Mouse (Mus musculus) midbrain, embryonic 11.5 days (tissue): Measurements from ENCODE around the gene Stat4. TPM values are rescaled to one million over a fixed set of nuclear protein-coding genes. Genes with fewer than 3 reads are reported as not detected.

Experiments used
- ATAC-seq: fragments of 200-750 bp; cut with Nextera tagmentation; 2 replicates; pipeline ENCODE4 v1.8.0; 2017; ENCODE audit warnings: moderate TSS enrichment, moderate library complexity; ENCODE audit not compliant: low FRiP score
- DNase-seq: peaks from one replicate; pipeline ENCODE4 v3.0.0; 2015; ENCODE audit warnings: low spot score; ENCODE audit errors: missing footprints
- H3K27ac ChIP-seq: fragments of 300-500 bp; sonication (generic); 2 replicates; pipeline ENCODE4 v1.5.1; 2014; ENCODE audit warnings: low read depth, low read length
- H3K27me3 ChIP-seq: fragments of 300-500 bp; sonication (generic); 2 replicates; pipeline ENCODE4 v1.6.1; 2014; ENCODE audit warnings: mild to moderate bottlenecking, low read length, moderate library complexity, mixed read lengths; ENCODE audit not compliant: control insufficient read depth, insufficient read depth
- H3K36me3 ChIP-seq: fragments of 300-500 bp; sonication (generic); 2 replicates; pipeline ENCODE4 v1.6.1; 2014; ENCODE audit warnings: mild to moderate bottlenecking, low read length, moderate library complexity, mixed read lengths; ENCODE audit not compliant: control insufficient read depth, insufficient read depth
- H3K4me1 ChIP-seq: fragments of 300-500 bp; sonication (generic); 2 replicates; pipeline ENCODE4 v1.6.1; 2014; ENCODE audit warnings: low read length; ENCODE audit not compliant: control insufficient read depth, insufficient read depth
- H3K4me2 ChIP-seq: fragments of 300-500 bp; sonication (generic); 2 replicates; pipeline ENCODE4 v1.6.1; 2014; ENCODE audit warnings: mild to moderate bottlenecking, moderate library complexity
- H3K4me3 ChIP-seq: fragments of 300-500 bp; sonication (generic); 2 replicates; pipeline ENCODE4 v1.5.1; 2014; ENCODE audit warnings: low read depth, low read length
- H3K9ac ChIP-seq: fragments of 300-500 bp; sonication (generic); 2 replicates; pipeline ENCODE4 v1.6.1; 2014; ENCODE audit warnings: low read length
- H3K9me3 ChIP-seq: fragments of 300-500 bp; sonication (generic); 2 replicates; pipeline ENCODE4 v1.6.1; 2016; ENCODE audit warnings: low read length; ENCODE audit not compliant: control insufficient read depth
- WGBS: fragments of 180-500 bp; shearing (Covaris S2); extraction: QIAGEN DNeasy Blood & Tissue Kit; methylation state at CpG from one replicate; pipeline ENCODE4 v1.1.7; 2014; 5-methylcytosine and 5-hydroxymethylcytosine counted together
- polyA plus RNA-seq: library from polyadenylated mRNA; unstranded; fragments of >200 nt; fragmentation: Nextera tagmentation; extraction: Ambion mirVana; gene quantifications from 2 replicates; pipeline ENCODE4 v1.2.1, GENCODE M21; 2014

Gene Stat4
- polyA plus RNA-seq, 1 experiment from 2014 or later: 2.5 TPM

DNA sequence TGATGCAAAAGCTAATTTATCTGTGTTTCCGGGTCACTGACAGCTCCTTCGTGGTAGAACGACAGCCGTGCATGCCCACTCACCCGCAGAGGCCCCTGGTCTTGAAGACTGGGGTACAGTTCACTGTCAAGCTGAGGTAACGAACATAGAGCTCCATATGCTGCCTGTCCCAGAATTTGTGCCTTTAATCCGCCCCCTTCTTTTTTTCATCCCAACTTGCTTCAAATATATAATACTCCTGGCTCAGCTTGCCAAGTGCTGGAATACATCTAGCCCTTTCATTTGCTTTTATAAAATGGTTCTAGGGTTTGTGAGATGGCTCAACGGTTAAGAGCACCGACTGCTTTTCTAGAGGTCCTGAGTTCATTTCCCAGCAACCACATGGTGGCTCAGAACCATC lies 153.6 kb downstream of the Stat4 start:
- DNase-seq (no peak), ATAC-seq (no peak)
- H3K9me3 ChIP-seq: no peaks in the 10 kb centered on the region
- H3K27me3 ChIP-seq: no peaks in the 10 kb centered on the region
- no peak overlapping the region for H3K9ac ChIP-seq
- WGBS: 90% methylated on average over 9 of the region's 9 CpGs
- 0 out of 2 replicates have a peak, but pooled peaks cover 2% of the 10 kb centered on the region for H3K4me1 ChIP-seq
- no peak overlapping the region for H3K4me3 ChIP-seq
- no peak overlapping the region for H3K4me2 ChIP-seq
- no peak overlapping the region for H3K27ac ChIP-seq
- H3K36me3 ChIP-seq: no peaks in the 10 kb centered on the region

DNA sequence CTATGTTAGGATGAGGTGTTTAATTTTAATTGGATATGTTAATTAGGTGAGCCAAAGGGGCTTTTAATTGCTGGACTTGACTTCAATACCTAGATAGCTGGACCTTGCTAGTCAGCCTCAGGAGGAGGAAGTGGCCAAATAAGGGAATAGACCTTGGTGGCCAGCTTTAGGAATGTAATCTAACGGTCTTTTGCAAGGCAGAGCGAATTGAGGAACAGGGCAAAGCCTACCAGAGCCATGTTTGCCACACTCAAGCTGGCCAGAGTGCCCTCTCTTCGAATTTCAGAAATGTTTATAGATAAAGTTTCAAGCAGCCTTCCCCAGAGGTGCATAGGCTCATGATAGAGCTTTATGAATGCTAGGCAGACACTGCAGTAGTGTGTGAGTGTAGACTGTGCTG lies 154.5 kb downstream of the Stat4 start:
- 74% methylated on average over 3 of the region's 3 CpGs for WGBS
- Histone ChIP-seq H3K9me3 (no peaks in the 10 kb centered on the region), H3K9ac (no peak overlapping the region), H3K27me3 (no peaks in the 10 kb centered on the region), H3K36me3 (no peaks in the 10 kb centered on the region), H3K4me1 (0 out of 2 replicates have a peak, but pooled peaks cover 2% of the 10 kb centered on the region), H3K27ac (no peak overlapping the region), H3K4me2 (no peak overlapping the region), H3K4me3 (no peak overlapping the region)
- no peak for ATAC-seq
- no peak for DNase-seq

DNA sequence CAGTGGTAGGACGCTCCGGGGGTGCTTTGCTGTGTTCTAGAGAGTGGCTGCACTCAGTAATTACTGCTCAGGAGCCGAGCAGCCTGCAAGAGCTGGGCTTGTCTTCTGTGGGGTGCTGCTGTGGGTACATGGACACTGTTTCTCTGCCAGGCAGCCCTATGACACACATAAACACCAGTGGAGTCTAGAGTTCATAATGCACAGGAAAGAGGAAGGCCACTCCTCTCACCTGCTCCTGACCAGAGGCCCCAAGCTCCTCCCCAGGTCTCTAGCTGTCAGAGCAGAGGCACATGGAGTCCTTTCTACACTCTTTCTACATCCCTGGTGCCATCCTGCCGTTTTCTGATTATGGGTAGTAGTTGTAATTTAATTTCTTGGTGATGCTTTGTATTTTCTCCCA lies 155.2 kb downstream of the Stat4 start:
- Histone ChIP-seq H3K4me2 (no peak overlapping the region), H3K27ac (no peak overlapping the region), H3K4me3 (no peak overlapping the region), H3K27me3 (no peaks in the 10 kb centered on the region), H3K9me3 (no peaks in the 10 kb centered on the region), H3K4me1 (0 out of 2 replicates have a peak, but pooled peaks cover 5% of the 10 kb centered on the region), H3K36me3 (no peaks in the 10 kb centered on the region), H3K9ac (no peak overlapping the region)
- DNase-seq: no peak
- ATAC-seq: no peak
- 86% methylated on average over 4 of the region's 4 CpGs for WGBS

DNA sequence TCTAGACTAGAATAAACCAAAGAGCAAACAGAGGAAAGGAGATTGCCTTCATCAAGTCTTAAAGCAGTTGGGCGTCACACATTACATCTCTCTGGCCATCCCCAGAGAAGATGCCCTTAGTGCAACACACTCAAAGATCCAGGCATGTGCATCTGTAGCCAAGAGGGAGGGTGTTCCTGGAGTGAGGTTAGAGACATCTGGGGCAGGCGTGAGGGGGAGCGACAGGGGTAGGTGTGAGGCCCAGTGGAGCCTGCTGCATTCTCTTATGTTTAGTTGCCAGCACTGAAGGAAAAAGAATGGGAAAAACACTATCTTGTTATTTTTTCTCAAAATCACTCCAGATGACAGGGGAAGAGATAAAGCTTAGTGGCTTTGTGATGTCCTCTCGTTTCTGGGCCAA lies 156.2 kb downstream of the Stat4 start:
- no peak for ATAC-seq
- H3K4me1 ChIP-seq: 0 out of 2 replicates have a peak, but pooled peaks cover 4% of the 10 kb centered on the region
- 84% methylated on average over 4 of the region's 4 CpGs for WGBS

DNA sequence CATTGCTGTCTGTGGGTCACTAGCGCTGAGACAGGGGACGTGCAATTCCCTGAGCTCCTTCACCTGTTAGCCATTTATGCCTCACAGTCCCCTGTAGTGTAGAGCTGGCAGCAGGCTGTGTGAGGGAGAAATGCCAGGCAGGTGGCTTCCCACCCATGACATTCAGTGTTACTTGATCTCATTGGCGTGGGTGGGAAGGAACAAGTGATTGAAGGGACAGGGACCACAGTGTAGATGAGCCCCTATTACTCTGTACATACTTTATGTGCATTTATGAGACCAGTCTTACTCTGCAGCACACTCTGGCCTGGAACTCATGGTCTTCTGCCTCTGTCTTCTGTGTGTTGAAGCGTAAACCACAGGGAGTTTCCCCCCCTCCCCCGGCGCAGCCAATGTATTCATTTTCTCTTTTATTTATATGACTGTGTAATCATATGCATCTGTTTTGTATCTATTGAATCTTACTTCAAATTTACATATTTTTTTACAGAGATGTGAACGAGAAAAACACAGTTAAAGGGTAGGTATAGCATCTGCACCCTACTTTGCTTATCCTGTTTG lies 156.7 kb downstream of the Stat4 start:
- no peaks in the 10 kb centered on the region for H3K36me3 ChIP-seq

More for the DNA sequence above, 156.2 kb downstream of the Stat4 start:
- DNase-seq: peak; percentile 54
- Histone ChIP-seq H3K9ac (no peak overlapping the region), H3K36me3 (no peaks in the 10 kb centered on the region), H3K4me2 (no peak overlapping the region), H3K9me3 (no peaks in the 10 kb centered on the region), H3K27me3 (no peaks in the 10 kb centered on the region), H3K27ac (no peak overlapping the region), H3K4me3 (no peak overlapping the region)

DNA sequence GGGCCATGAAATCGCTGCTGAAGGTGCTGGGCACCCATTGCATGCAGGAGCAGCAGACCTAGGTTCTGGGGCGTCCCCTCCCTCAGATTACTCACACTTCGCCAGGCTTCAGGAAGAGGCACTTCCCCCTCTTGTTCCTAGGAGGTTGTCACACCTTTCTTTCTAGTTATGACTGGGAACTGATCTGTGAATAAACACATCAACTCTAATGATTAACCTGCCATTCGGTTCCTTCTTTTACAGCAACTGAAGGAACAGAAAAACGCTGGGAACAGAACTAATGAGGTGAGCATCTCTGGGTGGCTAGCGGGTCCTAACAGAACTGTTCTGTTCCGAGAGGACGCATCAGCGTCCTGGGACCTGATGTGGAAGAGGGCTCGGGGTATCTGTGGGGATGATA lies 158.0 kb downstream of the Stat4 start:
- no peaks in the 10 kb centered on the region for H3K27me3 ChIP-seq

More for the DNA sequence above, 156.7 kb downstream of the Stat4 start:
- H3K4me2 ChIP-seq: no peak overlapping the region
- H3K4me1 ChIP-seq: 0 out of 2 replicates have a peak, but pooled peaks cover 3% of the 10 kb centered on the region
- no peak overlapping the region for H3K9ac ChIP-seq
- H3K27me3 ChIP-seq: no peaks in the 10 kb centered on the region
- no peaks in the 10 kb centered on the region for H3K9me3 ChIP-seq
- ATAC-seq: no peak
- DNase-seq: no peak
- no peak overlapping the region for H3K4me3 ChIP-seq
- H3K27ac ChIP-seq: no peak overlapping the region
- WGBS: 90% methylated on average over 7 of the region's 7 CpGs

DNA sequence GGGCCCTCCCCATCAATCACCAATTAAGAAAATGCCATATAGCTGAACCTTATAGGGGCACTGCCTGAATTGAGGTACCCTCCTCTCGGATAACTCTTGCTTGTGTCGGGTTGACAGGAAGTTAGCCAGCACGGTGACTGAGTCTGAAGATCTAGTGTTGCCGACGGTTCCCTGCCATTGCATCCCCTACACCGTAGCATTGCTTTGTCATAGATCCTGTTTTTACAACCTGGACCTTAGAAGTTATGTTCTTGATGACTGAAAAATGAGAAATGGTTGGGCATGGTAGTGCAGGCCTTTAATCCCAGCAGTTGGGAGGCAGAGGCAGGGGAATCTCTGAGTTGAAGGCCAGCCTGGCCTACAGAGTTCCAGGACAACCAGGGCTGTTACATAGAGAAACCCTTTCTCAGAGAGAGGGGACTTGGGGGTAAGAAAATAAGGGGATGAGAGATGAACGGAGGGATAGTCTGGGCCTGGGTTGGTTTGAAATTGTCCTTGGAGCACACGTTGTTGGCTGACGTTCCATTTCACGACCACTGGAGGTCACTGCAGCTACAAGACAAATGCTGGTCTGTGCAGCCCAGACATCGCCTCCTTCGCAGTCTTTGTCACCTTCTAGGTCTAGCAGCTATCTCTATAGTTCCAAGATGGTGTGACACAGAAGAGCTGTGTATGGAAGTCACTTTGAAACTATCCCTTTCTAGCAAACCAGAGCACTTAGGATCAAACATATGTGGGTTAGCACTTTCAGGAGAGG lies 159.4 kb downstream of the Stat4 start:
- H3K27ac ChIP-seq: no peak overlapping the region
- WGBS: 55% methylated on average over 12 of the region's 12 CpGs
- DNase-seq (peak; percentile 89), ATAC-seq (peak; percentile 75)
- no peaks in the 10 kb centered on the region for H3K36me3 ChIP-seq
- H3K4me2 ChIP-seq: no peak overlapping the region
- H3K4me3 ChIP-seq: no peak overlapping the region
- no peaks in the 10 kb centered on the region for H3K27me3 ChIP-seq
- no peak overlapping the region for H3K9ac ChIP-seq
- H3K4me1 ChIP-seq: peaks cover 15% of the 10 kb centered on the region
- no peaks in the 10 kb centered on the region for H3K9me3 ChIP-seq

More for the DNA sequence above, 158.0 kb downstream of the Stat4 start:
- 92% methylated on average over 10 of the region's 10 CpGs for WGBS
- ATAC-seq (no peak), DNase-seq (peak; percentile 66)
- Histone ChIP-seq H3K9me3 (no peaks in the 10 kb centered on the region), H3K36me3 (no peaks in the 10 kb centered on the region), H3K9ac (no peak overlapping the region), H3K4me2 (no peak overlapping the region), H3K4me1 (peaks cover 8% of the 10 kb centered on the region), H3K4me3 (no peak overlapping the region), H3K27ac (no peak overlapping the region)

DNA sequence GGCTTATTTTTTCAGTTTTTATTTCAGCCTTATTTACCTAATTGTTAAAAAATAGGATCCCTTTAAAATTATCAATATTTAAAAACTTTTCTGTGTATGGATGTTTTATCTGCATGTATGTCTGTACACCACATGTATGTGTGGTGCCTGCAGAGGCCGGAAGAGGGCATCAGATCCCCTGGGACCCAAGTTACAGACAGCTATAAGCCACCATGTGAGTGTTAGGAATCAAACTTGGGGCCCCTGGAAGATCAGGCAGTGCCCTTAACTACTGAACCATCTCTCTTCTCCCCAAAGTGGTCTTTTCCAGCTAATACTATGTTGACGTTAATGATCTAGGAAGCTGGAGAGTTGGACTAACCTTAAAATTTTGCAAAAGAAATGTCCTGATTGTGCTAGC lies 160.5 kb downstream of the Stat4 start:
- no peak overlapping the region for H3K27ac ChIP-seq
- no peak overlapping the region for H3K4me2 ChIP-seq
- H3K9me3 ChIP-seq: no peaks in the 10 kb centered on the region
- ATAC-seq (no peak), DNase-seq (no peak)
- no peak overlapping the region for H3K9ac ChIP-seq
- no peaks in the 10 kb centered on the region for H3K27me3 ChIP-seq
- WGBS: 87% methylated on average over 2 of the region's 2 CpGs
- no peaks in the 10 kb centered on the region for H3K36me3 ChIP-seq
- H3K4me1 ChIP-seq: peaks cover 15% of the 10 kb centered on the region
- H3K4me3 ChIP-seq: no peak overlapping the region

DNA sequence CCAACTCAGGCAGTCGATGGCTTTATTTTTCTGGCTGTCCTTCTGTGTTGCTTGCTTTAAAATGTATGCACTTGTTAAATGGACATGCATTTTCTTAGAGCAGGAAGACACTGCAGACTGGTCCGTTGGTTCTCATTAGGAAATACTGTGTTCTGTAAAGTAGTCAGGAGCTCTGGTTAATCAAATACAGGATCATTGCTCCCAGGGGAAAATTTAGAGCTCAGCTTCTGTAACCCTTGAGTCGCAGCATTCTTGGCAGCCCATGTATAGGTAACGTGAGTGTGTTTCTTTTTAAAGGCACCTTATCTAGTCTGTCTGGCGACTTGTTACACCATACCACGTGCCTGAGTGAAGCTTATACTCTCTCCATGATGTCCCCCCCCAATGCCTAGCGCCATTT lies 161.2 kb downstream of the Stat4 start:
- no peak overlapping the region for H3K27ac ChIP-seq
- H3K9me3 ChIP-seq: no peaks in the 10 kb centered on the region
- no peaks in the 10 kb centered on the region for H3K36me3 ChIP-seq
- H3K27me3 ChIP-seq: no peaks in the 10 kb centered on the region
- ATAC-seq (no peak), DNase-seq (peak; percentile 44)
- no peak overlapping the region for H3K9ac ChIP-seq
- peaks cover 15% of the 10 kb centered on the region for H3K4me1 ChIP-seq
- no peak overlapping the region for H3K4me2 ChIP-seq
- H3K4me3 ChIP-seq: no peak overlapping the region
- WGBS: 80% methylated on average over 7 of the region's 7 CpGs
